Mouse (Mus musculus): ENCODE data around the gene Cldn22. TPM values are rescaled to one million over a fixed set of nuclear protein-coding genes. Genes with fewer than 3 reads are reported as not detected.
A peak's percentile ranks its signal among the peaks of the same experiment; 100 is the strongest.

Gene Cldn22
- total RNA-seq (2021): 1 to 10 TPM; 3.1 to 5.1 TPM
- long read RNA-seq, experiment 1, partial matches to known transcripts: 0 of 2 reads
- long read RNA-seq, experiment 1, other reads (novel, unspliced or antisense): 0 of 2 reads
- long read RNA-seq, experiment 2, transcript Cldn22-201 (1 exons, 995 nt): major isoform, 5 of 5 reads
- long read RNA-seq, experiment 2, partial matches to known transcripts: 0 of 5 reads
- long read RNA-seq, experiment 2, other reads (novel, unspliced or antisense): 0 of 5 reads

GRCm38 (mm10) chr8:47824182-47824581, at the start of gene Cldn22:
Cldn22 (plus strand) TSS chr8:47824482.
- no peak for TF ChIP-seq CTCF (conservative IDR thresholded peaks at IDR 0.05)
- H3K4me3 ChIP-seq: no peak within 1 kb of the TSS
- DNase-seq (ENCODE audit: low spot score in 2 of 2): no peak
- H3K27ac ChIP-seq: no peak within 1 kb of the TSS

- DNase-seq (ENCODE audit: low spot score in 2 of 2): no peak
- Histone ChIP-seq H3K27ac (no peak overlapping the region), H3K4me3 (no peak overlapping the region)
- no peak for TF ChIP-seq CTCF (conservative IDR thresholded peaks at IDR 0.05)
Observed at GRCm38 (mm10) chr8:47777415-47777814, 46.9 kb upstream of the Cldn22 start.

GRCm38 (mm10) chr8:47779589-47779988, 44.7 kb upstream of the Cldn22 start:
- H3K27ac ChIP-seq: no peak overlapping the region
- no peak overlapping the region for H3K4me3 ChIP-seq
- no peak for TF ChIP-seq CTCF (conservative IDR thresholded peaks at IDR 0.05)
- DNase-seq (ENCODE audit: low spot score in 2 of 2): no peak

- no peak for TF ChIP-seq CTCF (conservative IDR thresholded peaks at IDR 0.05)
- Histone ChIP-seq H3K4me3 (no peak overlapping the region), H3K27ac (no peak overlapping the region)
- DNase-seq (ENCODE audit: low spot score in 2 of 2): no peak
Observed at GRCm38 (mm10) chr8:47781881-47782280, 42.4 kb upstream of the Cldn22 start.

GRCm38 (mm10) chr8:47783544-47783943, 40.7 kb upstream of the Cldn22 start:
- DNase-seq (ENCODE audit: low spot score in 2 of 2): no peak
- TF ChIP-seq CTCF (conservative IDR thresholded peaks at IDR 0.05): no peak
- Histone ChIP-seq H3K4me3 (no peak overlapping the region), H3K27ac (0 out of 2 replicates have a peak overlapping the region, but pooled peaks have one; percentile 18)

GRCm38 (mm10) chr8:47783944-47784343, 40.3 kb upstream of the Cldn22 start:
- peak in 1 of 2 experiments; percentile 12 for DNase-seq (ENCODE audit: low spot score in 2 of 2)
- H3K27ac ChIP-seq: 0 out of 2 replicates have a peak overlapping the region, but pooled peaks have one; percentile 24

GRCm38 (mm10) chr8:47784436-47784835, 39.8 kb upstream of the Cldn22 start:
- DNase-seq (ENCODE audit: low spot score in 2 of 2): no peak
- H3K4me3 ChIP-seq: no peak overlapping the region
- TF ChIP-seq CTCF (conservative IDR thresholded peaks at IDR 0.05): no peak
- H3K27ac ChIP-seq: 0 out of 2 replicates have a peak overlapping the region, but pooled peaks have one; percentile 24

More at GRCm38 (mm10) chr8:47783944-47784343, 40.3 kb upstream of the Cldn22 start:
- no peak overlapping the region for H3K4me3 ChIP-seq
- TF ChIP-seq CTCF (conservative IDR thresholded peaks at IDR 0.05): no peak

- DNase-seq (ENCODE audit: low spot score in 2 of 2): no peak
- no peak for TF ChIP-seq CTCF (conservative IDR thresholded peaks at IDR 0.05)
- H3K4me3 ChIP-seq: no peak overlapping the region
Observed at GRCm38 (mm10) chr8:47786323-47786722, 38.0 kb upstream of the Cldn22 start.

GRCm38 (mm10) chr8:47787705-47788104, 36.6 kb upstream of the Cldn22 start:
- H3K27ac ChIP-seq: no peak overlapping the region
- no peak for TF ChIP-seq CTCF (conservative IDR thresholded peaks at IDR 0.05)
- no peak for DNase-seq (ENCODE audit: low spot score in 2 of 2)
- no peak overlapping the region for H3K4me3 ChIP-seq

More at GRCm38 (mm10) chr8:47786323-47786722, 38.0 kb upstream of the Cldn22 start:
- H3K27ac ChIP-seq: no peak overlapping the region

GRCm38 (mm10) chr8:47791986-47792385, 32.3 kb upstream of the Cldn22 start:
- H3K4me3 ChIP-seq: no peak overlapping the region
- DNase-seq (ENCODE audit: low spot score in 2 of 2): no peak
- TF ChIP-seq CTCF (conservative IDR thresholded peaks at IDR 0.05): no peak
- no peak overlapping the region for H3K27ac ChIP-seq

- Histone ChIP-seq H3K4me3 (no peak overlapping the region), H3K27ac (no peak overlapping the region)
- DNase-seq (ENCODE audit: low spot score in 2 of 2): no peak
- TF ChIP-seq CTCF (conservative IDR thresholded peaks at IDR 0.05): no peak
Observed at GRCm38 (mm10) chr8:47799438-47799837, 24.8 kb upstream of the Cldn22 start.

- no peak for DNase-seq (ENCODE audit: low spot score in 2 of 2)
- H3K27ac ChIP-seq: no peak overlapping the region; the same call in 1 of the 2 replicates
- TF ChIP-seq CTCF (conservative IDR thresholded peaks at IDR 0.05): no peak
- H3K4me3 ChIP-seq: no peak overlapping the region
Observed at GRCm38 (mm10) chr8:47802349-47802748, 21.9 kb upstream of the Cldn22 start.

- no peak overlapping the region for H3K4me3 ChIP-seq
- no peak for DNase-seq (ENCODE audit: low spot score in 2 of 2)
- no peak for TF ChIP-seq CTCF (conservative IDR thresholded peaks at IDR 0.05)
Observed at GRCm38 (mm10) chr8:47804262-47804661, 20.0 kb upstream of the Cldn22 start.

More at GRCm38 (mm10) chr8:47804262-47804661, 20.0 kb upstream of the Cldn22 start:
- no peak overlapping the region for H3K27ac ChIP-seq
